8 mouse cellular contexts compared by ENCODE assay signal in the genomic region with DNA sequence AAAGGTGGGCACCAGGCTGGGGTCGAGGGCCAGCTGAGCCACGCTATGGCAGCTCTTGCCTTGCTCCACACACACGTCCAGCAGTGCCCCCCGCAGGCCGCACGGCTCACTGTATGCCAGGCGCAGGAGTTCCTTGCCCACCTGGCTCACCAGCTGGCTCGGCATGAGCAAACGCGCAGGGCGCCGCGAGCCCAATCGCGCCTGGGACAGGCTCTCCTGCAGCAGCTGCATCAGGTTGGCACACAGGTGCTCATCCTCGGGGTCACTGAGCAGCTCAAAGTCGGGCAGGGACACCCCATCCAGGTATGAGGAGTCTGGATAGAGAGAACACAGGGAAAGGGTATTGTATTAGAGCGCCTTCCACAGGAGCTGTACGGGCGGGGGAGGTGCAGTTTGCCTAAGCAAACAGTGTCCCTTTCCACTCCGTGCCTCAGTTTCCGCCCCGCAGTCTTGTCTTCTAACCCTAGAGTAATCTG. TPM values are rescaled to one million over a fixed set of nuclear protein-coding genes. Genes with fewer than 3 reads are reported as not detected.
DNase-seq lines count a peak whose midpoint lies in the region; ATAC-seq and TF ChIP-seq lines count a peak whose summit lies in the region.

No protein-coding gene starts in this region.

- H3K27me3 ChIP-seq in embryonic facial prominence, embryonic 13.5 days, result no peaks in the 10 kb centered on the region
- no peaks in the 10 kb centered on the region for H3K27me3 ChIP-seq in heart, adult 2 months (ENCODE audit: control insufficient read depth, insufficient read depth, low read length)
- no peaks in the 10 kb centered on the region for H3K27me3 ChIP-seq in midbrain, postnatal 0 days (ENCODE audit: insufficient read depth, low read length)

- 0% methylated on average over 23 of the region's 23 CpGs for WGBS in embryonic facial prominence, embryonic 13.5 days
- WGBS in heart, adult 2 months, result 4% methylated on average over 23 of the region's 23 CpGs
- 0% methylated on average over 23 of the region's 23 CpGs for WGBS in midbrain, postnatal 0 days

- peak overlapping the region; percentile 96 for H3K4me2 ChIP-seq in embryonic facial prominence, embryonic 13.5 days
- peak overlapping the region; percentile 98 for H3K4me2 ChIP-seq in midbrain, postnatal 0 days (ENCODE audit: low read depth, low read length, poor library complexity, severe bottlenecking)

- peaks cover 3% of the 10 kb centered on the region; the same call in 1 of the 2 replicates for H3K79me2 ChIP-seq in heart, adult 2 months (replicated peaks; ENCODE audit: control insufficient read depth, insufficient read depth, low read length)

- peak overlapping the region; percentile 96 for H3K27ac ChIP-seq in embryonic facial prominence, embryonic 13.5 days
- H3K27ac ChIP-seq in heart, adult 2 months, result peak overlapping the region; percentile 98
- H3K27ac ChIP-seq in midbrain, postnatal 0 days (ENCODE audit: low read depth, low read length), result peak overlapping the region; percentile 97

- peak overlapping the region; percentile 99 for H3K9ac ChIP-seq in embryonic facial prominence, embryonic 13.5 days
- peak overlapping the region; percentile 96 for H3K9ac ChIP-seq in heart, adult 2 months (ENCODE audit: low read depth, low read length)
- H3K9ac ChIP-seq in midbrain, postnatal 0 days (replicated peaks; ENCODE audit: low read length, poor library complexity, severe bottlenecking), result peak overlapping the region; percentile 96

- TF ChIP-seq CTCF in heart, adult 2 months (IDR thresholded peaks at IDR 0.05), result peak; percentile 84
- TF ChIP-seq CTCF in midbrain, postnatal 0 days (IDR thresholded peaks at IDR 0.05), result peak; percentile 76

- intact Hi-C loops in heart, adult 2 months (cut with DNase I), result loop anchor here (2.0 to 5.0 kb wide), 2 partner anchors 42 to 52 kb away; a partner anchor contains a TSS

- H3K36me3 ChIP-seq in embryonic facial prominence, embryonic 13.5 days, result 0 out of 2 replicates have a peak, but pooled peaks cover 5% of the 10 kb centered on the region
- H3K36me3 ChIP-seq in heart, adult 2 months (ENCODE audit: control insufficient read depth, insufficient read depth, low read length), result peaks cover 9% of the 10 kb centered on the region
- 0 out of 2 replicates have a peak, but pooled peaks cover 2% of the 10 kb centered on the region for H3K36me3 ChIP-seq in midbrain, postnatal 0 days (ENCODE audit: insufficient read depth, low read length)

- ATAC-seq in embryonic facial prominence, embryonic 13.5 days (ENCODE audit: insufficient number of reproducible peaks, insufficient read depth, low FRiP score, low TSS enrichment, low read depth), result no peak
- ATAC-seq in midbrain, postnatal 0 days (ENCODE audit: low FRiP score), result peak; percentile 50

- no peak for TF ChIP-seq EP300 in heart, adult 2 months (IDR thresholded peaks at IDR 0.05; ENCODE audit: insufficient read depth, low read depth, low read length)

- no peaks in the 10 kb centered on the region for H3K9me3 ChIP-seq in embryonic facial prominence, embryonic 13.5 days
- no peaks in the 10 kb centered on the region for H3K9me3 ChIP-seq in midbrain, postnatal 0 days (ENCODE audit: low read length)

- no peak for TF ChIP-seq POLR2A in heart, adult 2 months (IDR thresholded peaks at IDR 0.05; ENCODE audit: insufficient read depth, low read depth, low read length)

- H3K4me1 ChIP-seq in embryonic facial prominence, embryonic 13.5 days, result peaks cover 35% of the 10 kb centered on the region
- H3K4me1 ChIP-seq in heart, adult 2 months (ENCODE audit: control insufficient read depth, insufficient read depth, low read length), result peaks cover 12% of the 10 kb centered on the region
- H3K4me1 ChIP-seq in midbrain, postnatal 0 days (ENCODE audit: insufficient read depth, low read length), result peaks cover 7% of the 10 kb centered on the region

- peak; percentile 98 for DNase-seq in heart, adult 11 months
- DNase-seq in heart, adult 8-10 months (ENCODE audit: low spot score), result no peak
- DNase-seq in heart, adult 2 months, result peak; percentile 84 to 87
- peak; percentile 79 to 87 for DNase-seq in kidney, adult 8-10 months
- DNase-seq in liver, result peak; percentile 62
- DNase-seq in midbrain, postnatal 0 days (ENCODE audit: low spot score), result peak; percentile 85
- peak; percentile 59 to 75 for DNase-seq in spleen, postnatal 14 days (ENCODE audit: low spot score in 2 of 2)

- H3K4me3 ChIP-seq in embryonic facial prominence, embryonic 13.5 days, result peak overlapping the region; percentile 99
- peak overlapping the region; percentile 99 for H3K4me3 ChIP-seq in heart, adult 2 months
- H3K4me3 ChIP-seq in midbrain, postnatal 0 days (ENCODE audit: low read depth, low read length), result peak overlapping the region; percentile 96

RNA-seq across cellular contexts. Expression of a gene that starts 0.9 kb away (rescaled TPM):
- 10 to 100 TPM; 22.1 to 74.4 (median 55.6) TPM for total RNA-seq in heart, adult 8-10 months (2022)
- polyA plus RNA-seq in embryonic facial prominence, embryonic 13.5 days (2015; fragmentation: Nextera tagmentation; extraction: Ambion mirVana), result 86.5 and 93.1 TPM in 2 replicates
- 100 to 1,000 TPM in 1 of 2 experiments, 10 to 100 TPM in 1; 70.7 to 219 TPM for total RNA-seq in heart, adult 2 months (2021)
- polyA plus RNA-seq in heart, adult 2 months (2012; rRNA removed), result 48.0 and 55.5 TPM in 2 replicates
- 56.6 and 57.5 TPM in 2 replicates for total RNA-seq in midbrain, postnatal 0 days (2014; rRNA removed)
- 43.4 and 43.6 TPM in 2 replicates for polyA plus RNA-seq in midbrain, postnatal 0 days (2015; fragmentation: Nextera tagmentation; extraction: Ambion mirVana)

RNA-seq across cellular contexts. Expression of a gene that starts 51.9 kb away (rescaled TPM):
- total RNA-seq in heart, adult 8-10 months (2022), result 10 to 100 TPM; 22.3 to 26.7 (median 24.4) TPM
- polyA plus RNA-seq in embryonic facial prominence, embryonic 13.5 days (2015; fragmentation: Nextera tagmentation; extraction: Ambion mirVana), result 48.3 and 50.3 TPM in 2 replicates
- 10 to 100 TPM; 20.5 to 24.1 TPM for total RNA-seq in heart, adult 2 months (2021)
- 22.5 and 36.6 TPM in 2 replicates for polyA plus RNA-seq in heart, adult 2 months (2012; rRNA removed)
- 12.3 and 13.5 TPM in 2 replicates for total RNA-seq in midbrain, postnatal 0 days (2014; rRNA removed)
- polyA plus RNA-seq in midbrain, postnatal 0 days (2015; fragmentation: Nextera tagmentation; extraction: Ambion mirVana), result 50.1 TPM in 2 replicates

RNA-seq across cellular contexts. Expression of a gene that starts 52.2 kb away (rescaled TPM):
- 10 to 100 TPM; 59.0 to 88.1 (median 74.3) TPM for total RNA-seq in heart, adult 8-10 months (2022)
- polyA plus RNA-seq in embryonic facial prominence, embryonic 13.5 days (2015; fragmentation: Nextera tagmentation; extraction: Ambion mirVana), result 116 and 128 TPM in 2 replicates
- total RNA-seq in heart, adult 2 months (2021), result 10 to 100 TPM; 58.6 to 70.1 TPM
- polyA plus RNA-seq in heart, adult 2 months (2012; rRNA removed), result 90.3 and 103 TPM in 2 replicates
- 56.9 and 57.4 TPM in 2 replicates for total RNA-seq in midbrain, postnatal 0 days (2014; rRNA removed)
- polyA plus RNA-seq in midbrain, postnatal 0 days (2015; fragmentation: Nextera tagmentation; extraction: Ambion mirVana), result 109 and 118 TPM in 2 replicates
